Mouse (Mus musculus): ENCODE measurements around the gene Zfp691. TPM values are rescaled to one million over a fixed set of nuclear protein-coding genes. Genes with fewer than 3 reads are reported as not detected.

Gene Zfp691
- total RNA-seq (2012; rRNA removed): 3.9 and 5.4 TPM in 2 replicates

DNA sequence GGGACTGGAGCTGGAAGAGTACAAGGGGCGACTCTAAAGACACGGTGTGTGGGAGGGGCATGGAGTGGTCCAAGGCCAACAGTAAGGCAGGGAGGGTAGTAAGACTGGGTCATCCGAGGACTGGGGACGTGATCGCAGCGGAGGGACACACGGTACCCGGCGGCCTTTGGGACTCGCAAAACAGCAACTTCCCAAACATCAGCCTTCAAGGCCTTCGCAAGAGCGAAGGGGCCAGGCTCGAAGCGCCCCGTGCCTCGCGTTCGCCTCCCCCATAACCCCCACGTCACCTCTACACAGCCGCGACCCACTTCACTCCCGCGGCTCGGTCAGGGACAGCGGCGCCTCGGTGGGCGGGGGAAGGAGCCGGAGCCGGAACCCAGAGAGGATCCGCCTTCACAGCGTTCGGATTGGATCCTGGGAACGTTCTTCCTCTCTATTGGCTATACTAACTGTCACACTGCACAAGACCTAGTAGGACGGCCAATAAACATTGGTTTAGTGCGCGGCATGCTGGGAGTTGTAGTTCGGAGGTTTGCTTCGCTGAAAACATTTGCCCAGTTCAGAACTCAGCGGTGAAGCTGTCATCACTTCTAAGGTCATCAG lies at the start of gene Zfp691:
Gene Zfp691 (minus strand): TSS at position 345 of the 603 bp plus-strand sequence.
- H3K36me3 ChIP-seq (ENCODE audit: control insufficient read depth, insufficient read depth, low read length, poor library complexity, severe bottlenecking): peaks cover 11% of the 10 kb centered on the region
- peak; percentile 97 for TF ChIP-seq CHD2 (IDR thresholded peaks at IDR 0.05; ENCODE audit: low read depth, low read length)
- no peak for TF ChIP-seq ZC3H11A (IDR thresholded peaks at IDR 0.05; ENCODE audit: borderline replicate concordance, low read depth, low read length)
- no peak for TF ChIP-seq MAFK (IDR thresholded peaks at IDR 0.05; ENCODE audit: insufficient read depth, low read depth, low read length)
- TF ChIP-seq ZNF384 (IDR thresholded peaks at IDR 0.05; ENCODE audit: low read depth, low read length): no peak
- peak; percentile 99 for TF ChIP-seq HCFC1 (IDR thresholded peaks at IDR 0.05; ENCODE audit: borderline replicate concordance, insufficient read depth, low read length)
- H3K27ac ChIP-seq (ENCODE audit: insufficient read depth, low read depth, low read length, poor library complexity, severe bottlenecking): no peak within 1 kb of the TSS
- in situ Hi-C loops (cut with MboI; ENCODE audit: low sequenced_read_pairs in 2 of 2, unreplicated experiment in 2 of 2): loop anchor here (5.0 to 25.0 kb wide), 3 partner anchors 172 to 562 kb away; partner anchors contain the start of genes Cfap57 (in 1 of the 2) and Ebna1bp2 (in 1 of the 2)
- peak within 1 kb of the TSS; percentile 69 for H3K9ac ChIP-seq (ENCODE audit: insufficient read depth, low read depth, low read length, poor library complexity, severe bottlenecking)
- peak; percentile 91 for DNase-seq (ENCODE audit: low read depth, low spot score)
- H3K4me1 ChIP-seq (ENCODE audit: control insufficient read depth in 2 of 2, insufficient read depth in 2 of 2, low read length in 2 of 2, poor library complexity in 1 of 2): peaks cover 0 to 6% of the 10 kb centered on the region in 2 experiments; a peak in 1 of 4 replicates
- H3K4me3 ChIP-seq (ENCODE audit: insufficient read depth in 1 of 2, low read depth in 1 of 2, low read length in 2 of 2, poor library complexity in 1 of 2, severe bottlenecking in 1 of 2): peak within 1 kb of the TSS; percentile 80 to 95
- H3K9me3 ChIP-seq (ENCODE audit: control insufficient read depth, insufficient read depth, low read depth, low read length): no peaks in the 10 kb centered on the region

DNA sequence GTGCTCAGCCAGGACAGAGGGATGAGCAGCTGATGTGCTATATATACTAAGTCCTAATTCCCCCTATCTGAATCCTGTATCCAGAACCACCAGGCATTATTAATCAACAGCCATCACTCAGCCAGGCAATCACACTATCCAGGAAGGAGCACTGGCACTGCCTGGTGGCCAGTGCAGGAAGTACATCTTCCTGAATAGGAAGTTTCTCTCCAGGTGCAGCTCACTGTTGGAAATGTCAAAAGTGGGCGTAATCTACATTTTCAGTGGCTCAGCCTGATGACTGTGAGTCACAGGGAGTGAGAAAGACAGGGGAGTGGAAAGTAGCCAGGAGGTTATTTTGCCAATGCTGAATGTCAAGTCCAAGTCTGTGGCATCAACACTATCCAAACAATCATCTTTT lies 49.7 kb upstream of the Zfp691 start:
- DNase-seq (ENCODE audit: low read depth, low spot score): peak; percentile 68
- Histone ChIP-seq H3K4me1 (ENCODE audit: control insufficient read depth in 2 of 2, insufficient read depth in 2 of 2, low read length in 2 of 2, poor library complexity in 1 of 2) (0 out of 4 replicates have a peak, but pooled peaks cover 0 to 2% of the 10 kb centered on the region in 2 experiments), H3K9ac (ENCODE audit: insufficient read depth, low read depth, low read length, poor library complexity, severe bottlenecking) (no peak overlapping the region), H3K9me3 (ENCODE audit: control insufficient read depth, insufficient read depth, low read depth, low read length) (no peaks in the 10 kb centered on the region), H3K36me3 (ENCODE audit: control insufficient read depth, insufficient read depth, low read length, poor library complexity, severe bottlenecking) (peaks cover 23% of the 10 kb centered on the region), H3K27ac (ENCODE audit: insufficient read depth, low read depth, low read length, poor library complexity, severe bottlenecking) (no peak overlapping the region), H3K4me3 (ENCODE audit: insufficient read depth in 1 of 2, low read depth in 1 of 2, low read length in 2 of 2, poor library complexity in 1 of 2, severe bottlenecking in 1 of 2) (no peak overlapping the region)
- in situ Hi-C loops (cut with MboI; ENCODE audit: low sequenced_read_pairs in 2 of 2, unreplicated experiment in 2 of 2): no loop called here
- TF ChIP-seq ZNF384 (IDR thresholded peaks at IDR 0.05; ENCODE audit: low read depth, low read length) (peak; percentile 4), ZC3H11A (IDR thresholded peaks at IDR 0.05; ENCODE audit: borderline replicate concordance, low read depth, low read length) (0 out of 2 replicates have a peak, but pooled peaks have one; percentile 36), HCFC1 (IDR thresholded peaks at IDR 0.05; ENCODE audit: borderline replicate concordance, insufficient read depth, low read length) (no peak)

DNA sequence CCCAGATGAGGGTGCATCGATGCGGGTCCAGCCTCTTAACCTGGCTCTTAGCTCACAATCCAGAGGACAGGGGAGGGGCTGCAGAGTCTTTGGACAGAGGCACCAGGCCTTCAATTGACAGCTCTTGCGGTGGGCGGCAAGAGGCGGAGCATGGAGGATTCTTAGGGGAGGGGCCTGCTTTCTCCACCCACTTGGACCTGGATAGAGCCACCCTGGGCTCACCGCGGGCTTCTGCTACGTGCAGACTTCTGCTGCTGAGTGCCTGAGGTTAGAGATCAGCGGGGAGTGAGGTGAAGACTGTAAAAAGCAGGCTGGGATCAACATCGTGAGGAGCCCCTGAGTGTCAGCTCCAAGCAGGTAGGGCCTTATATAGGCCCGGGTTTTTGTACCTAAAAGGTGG lies 44.2 kb upstream of the Zfp691 start, which contains the start of gene Tmem269:
Gene Tmem269 (minus strand): TSS at position 49 of the 400 bp plus-strand sequence.
- H3K4me3 ChIP-seq (ENCODE audit: insufficient read depth in 1 of 2, low read depth in 1 of 2, low read length in 2 of 2, poor library complexity in 1 of 2, severe bottlenecking in 1 of 2): no peak within 1 kb of the TSS
- in situ Hi-C loops (cut with MboI; ENCODE audit: low sequenced_read_pairs in 2 of 2, unreplicated experiment in 2 of 2): no loop called here
- DNase-seq (ENCODE audit: low read depth, low spot score): no peak

GRCm38 (mm10) chr4:119216667-119217066 lies 42.7 kb upstream of the Zfp691 start:
- Histone ChIP-seq H3K4me1 (ENCODE audit: control insufficient read depth in 2 of 2, insufficient read depth in 2 of 2, low read length in 2 of 2, poor library complexity in 1 of 2) (0 out of 4 replicates have a peak, but pooled peaks cover 0 to 2% of the 10 kb centered on the region in 2 experiments), H3K27ac (ENCODE audit: insufficient read depth, low read depth, low read length, poor library complexity, severe bottlenecking) (no peak overlapping the region), H3K9me3 (ENCODE audit: control insufficient read depth, insufficient read depth, low read depth, low read length) (no peaks in the 10 kb centered on the region), H3K4me3 (ENCODE audit: insufficient read depth in 1 of 2, low read depth in 1 of 2, low read length in 2 of 2, poor library complexity in 1 of 2, severe bottlenecking in 1 of 2) (no peak overlapping the region), H3K9ac (ENCODE audit: insufficient read depth, low read depth, low read length, poor library complexity, severe bottlenecking) (no peak overlapping the region), H3K36me3 (ENCODE audit: control insufficient read depth, insufficient read depth, low read length, poor library complexity, severe bottlenecking) (no peaks in the 10 kb centered on the region)
- DNase-seq (ENCODE audit: low read depth, low spot score): no peak
- in situ Hi-C loops (cut with MboI; ENCODE audit: low sequenced_read_pairs in 2 of 2, unreplicated experiment in 2 of 2): no loop called here
- no peak for TF ChIP-seq HCFC1 (IDR thresholded peaks at IDR 0.05; ENCODE audit: borderline replicate concordance, insufficient read depth, low read length)
- no peak for TF ChIP-seq ZNF384 (IDR thresholded peaks at IDR 0.05; ENCODE audit: low read depth, low read length)
- no peak for TF ChIP-seq MAFK (IDR thresholded peaks at IDR 0.05; ENCODE audit: insufficient read depth, low read depth, low read length)
- no peak for TF ChIP-seq CHD2 (IDR thresholded peaks at IDR 0.05; ENCODE audit: low read depth, low read length)
- no peak for TF ChIP-seq ZC3H11A (IDR thresholded peaks at IDR 0.05; ENCODE audit: borderline replicate concordance, low read depth, low read length)

More for the DNA sequence above, 44.2 kb upstream of the Zfp691 start, which contains the start of gene Tmem269:
- no peak for TF ChIP-seq HCFC1 (IDR thresholded peaks at IDR 0.05; ENCODE audit: borderline replicate concordance, insufficient read depth, low read length)
- TF ChIP-seq MAFK (IDR thresholded peaks at IDR 0.05; ENCODE audit: insufficient read depth, low read depth, low read length): no peak
- TF ChIP-seq ZC3H11A (IDR thresholded peaks at IDR 0.05; ENCODE audit: borderline replicate concordance, low read depth, low read length): no peak
- TF ChIP-seq CHD2 (IDR thresholded peaks at IDR 0.05; ENCODE audit: low read depth, low read length): no peak
- no peak for TF ChIP-seq ZNF384 (IDR thresholded peaks at IDR 0.05; ENCODE audit: low read depth, low read length)
- no peaks in the 10 kb centered on the region for H3K9me3 ChIP-seq (ENCODE audit: control insufficient read depth, insufficient read depth, low read depth, low read length)
- H3K9ac ChIP-seq (ENCODE audit: insufficient read depth, low read depth, low read length, poor library complexity, severe bottlenecking): no peak within 1 kb of the TSS
- no peaks in the 10 kb centered on the region for H3K36me3 ChIP-seq (ENCODE audit: control insufficient read depth, insufficient read depth, low read length, poor library complexity, severe bottlenecking)
- no peak within 1 kb of the TSS for H3K27ac ChIP-seq (ENCODE audit: insufficient read depth, low read depth, low read length, poor library complexity, severe bottlenecking)
- 0 out of 4 replicates have a peak, but pooled peaks cover 0 to 2% of the 10 kb centered on the region in 2 experiments for H3K4me1 ChIP-seq (ENCODE audit: control insufficient read depth in 2 of 2, insufficient read depth in 2 of 2, low read length in 2 of 2, poor library complexity in 1 of 2)

Measured in ES-E14 (cell line).